Comparison of ENCODE assay signal across 31 mouse cellular contexts in the genomic region with DNA sequence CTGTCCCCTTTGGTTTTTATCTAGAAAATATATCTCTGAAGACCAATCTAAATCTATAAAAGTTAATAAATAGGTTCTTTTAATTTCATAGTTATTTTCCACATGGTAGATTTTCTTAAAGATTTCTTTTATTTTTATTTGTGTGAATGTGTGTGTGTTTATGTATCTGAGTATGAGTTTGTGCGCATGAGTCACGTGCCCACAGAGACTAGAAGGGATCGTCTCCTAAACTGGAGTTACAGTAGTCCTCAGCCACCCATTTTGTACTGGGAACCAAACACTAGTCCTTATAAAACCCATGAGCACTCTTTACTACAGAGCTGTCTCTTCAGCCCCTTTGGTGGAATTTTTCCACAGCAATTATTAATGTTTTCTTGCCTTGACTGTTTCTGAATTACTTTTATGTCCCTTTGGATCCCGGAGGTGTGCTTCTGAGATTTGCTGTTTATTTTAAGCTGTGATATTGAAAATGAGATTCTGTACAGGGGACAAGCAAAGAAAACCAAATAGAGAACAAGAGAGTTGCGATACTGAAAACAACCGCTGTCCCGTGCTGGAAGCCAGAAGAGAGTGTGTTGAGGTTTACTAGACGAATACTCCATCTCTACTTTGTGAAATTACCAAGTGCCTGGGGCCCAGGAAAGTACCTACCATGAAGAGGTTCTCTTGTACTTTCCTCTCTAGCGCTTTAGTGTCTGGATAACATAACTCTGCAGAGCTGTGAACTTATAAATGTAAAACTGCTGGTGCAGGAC. TPM values are rescaled to one million over a fixed set of nuclear protein-coding genes. Genes with fewer than 3 reads are reported as not detected.
A peak's percentile ranks its signal among the peaks of the same experiment; 100 is the strongest.
DNase-seq lines count a peak whose midpoint lies in the region; ATAC-seq and TF ChIP-seq lines count a peak whose summit lies in the region.
"Had no signal": no experiment of that assay in that cellular context is flagged by ENCODE, and none has a peak within 500 bp of the region (broad histone marks: within the 10 kb centered on the region; RNA-seq: fewer than 3 reads in every experiment).

No protein-coding gene starts in this region.

- TF ChIP-seq CTCF in heart, adult 2 months (IDR thresholded peaks at IDR 0.05) = no peak
- no peak for TF ChIP-seq CTCF in heart, postnatal 0 days (IDR thresholded peaks at IDR 0.05; ENCODE audit: low read depth)

- H3K79me2 ChIP-seq in heart, adult 2 months (replicated peaks; ENCODE audit: control insufficient read depth, insufficient read depth, low read length) = no peaks in the 10 kb centered on the region

- 74% methylated on average over 9 of the region's 9 CpGs for WGBS in heart, adult 2 months
- WGBS in heart, embryonic 12.5 days = 63% methylated on average over 9 of the region's 9 CpGs
- WGBS in heart, embryonic 15.5 days = 53% methylated on average over 9 of the region's 9 CpGs
- 55% methylated on average over 9 of the region's 9 CpGs for WGBS in heart, postnatal 0 days

- H3K4me1 ChIP-seq in heart, adult 2 months (ENCODE audit: control insufficient read depth, insufficient read depth, low read length) = no peaks in the 10 kb centered on the region
- peaks cover 8% of the 10 kb centered on the region for H3K4me1 ChIP-seq in heart, embryonic 12.5 days (replicated peaks)
- peaks cover 11% of the 10 kb centered on the region for H3K4me1 ChIP-seq in heart, embryonic 15.5 days (replicated peaks)
- H3K4me1 ChIP-seq in heart, postnatal 0 days (ENCODE audit: control insufficient read depth, insufficient read depth) = no peaks in the 10 kb centered on the region
- H3K4me1 ChIP-seq: embryonic facial prominence, embryonic 10.5 days; embryonic facial prominence, embryonic 13.5 days; forebrain, embryonic 10.5 days; forebrain, embryonic 13.5 days had no signal

- no peaks in the 10 kb centered on the region for H3K36me3 ChIP-seq in heart, adult 2 months (ENCODE audit: control insufficient read depth, insufficient read depth, low read length)
- H3K36me3 ChIP-seq in heart, embryonic 12.5 days = no peaks in the 10 kb centered on the region
- H3K36me3 ChIP-seq in heart, embryonic 15.5 days = no peaks in the 10 kb centered on the region
- no peaks in the 10 kb centered on the region for H3K36me3 ChIP-seq in heart, postnatal 0 days (replicated peaks; ENCODE audit: control insufficient read depth, insufficient read depth, low read length)
- H3K36me3 ChIP-seq: embryonic facial prominence, embryonic 10.5 days; embryonic facial prominence, embryonic 13.5 days; forebrain, embryonic 10.5 days had no signal

- peak overlapping the region; percentile 13; the same call in 1 of the 2 replicates for H3K4me2 ChIP-seq in heart, embryonic 12.5 days
- peak overlapping the region; percentile 38 for H3K4me2 ChIP-seq in heart, embryonic 15.5 days
- H3K4me2 ChIP-seq in heart, postnatal 0 days (ENCODE audit: low read depth, low read length) = peak overlapping the region; percentile 22; the same call in 1 of the 2 replicates
- H3K4me2 ChIP-seq: embryonic facial prominence, embryonic 13.5 days; forebrain, embryonic 13.5 days; hindbrain, embryonic 14.5 days had no signal

- DNase-seq in heart, adult 2 months = no peak
- no peak for DNase-seq in heart, postnatal 14 days
- DNase-seq in heart, postnatal 36 days = no peak
- no peak for DNase-seq in heart, postnatal 25 days (ENCODE audit: low spot score)
- DNase-seq in heart, postnatal 0 days (ENCODE audit: low spot score) = no peak
- no peak for DNase-seq in thymus, postnatal 36 days
- DNase-seq: adrenal gland, adult 8-10 months; adrenal gland, postnatal 25 days; cerebellum, adult 11-12 months; cerebellum, adult 8-10 months; cerebellum, postnatal 10 days; cerebellum, postnatal 36 days; embryo, embryonic 11 days; gastrocnemius, postnatal 10 days; gastrocnemius, postnatal 36 days; kidney, adult 18-20 months; kidney, adult 9 months had no signal

- no peak for TF ChIP-seq EP300 in heart, adult 2 months (IDR thresholded peaks at IDR 0.05; ENCODE audit: insufficient read depth, low read depth, low read length)
- no peak for TF ChIP-seq EP300 in heart, postnatal 0 days (IDR thresholded peaks at IDR 0.05; ENCODE audit: low read depth)

- no peak for ATAC-seq in heart, embryonic 12.5 days (ENCODE audit: insufficient number of reproducible peaks, low FRiP score)
- ATAC-seq in heart, embryonic 15.5 days (replicated peaks; ENCODE audit: insufficient number of reproducible peaks, insufficient read depth, low FRiP score, low read depth) = no peak
- no peak for ATAC-seq in heart, postnatal 0 days (ENCODE audit: insufficient read depth, low read depth)
- ATAC-seq: activated CD4-positive, CD25-positive, alpha-beta regulatory T cell, adult 4 months; CD4-positive, CD25-positive, alpha-beta regulatory T cell, adult 4 months; forebrain, embryonic 13.5 days; forebrain, embryonic 16.5 days; hindbrain, postnatal 0 days; inflammation-experienced regulatory T-cells, adult 6 months; intestine, embryonic 16.5 days had no signal

- peak overlapping the region; percentile 33; the same call in 1 of the 2 replicates for H3K27ac ChIP-seq in heart, adult 2 months
- H3K27ac ChIP-seq in heart, embryonic 12.5 days (ENCODE audit: poor library complexity, severe bottlenecking) = peak overlapping the region; percentile 58
- H3K27ac ChIP-seq in heart, embryonic 15.5 days = peak overlapping the region; percentile 43
- peak overlapping the region; percentile 49 for H3K27ac ChIP-seq in heart, postnatal 0 days (ENCODE audit: low read depth)
- H3K27ac ChIP-seq: embryonic facial prominence, embryonic 10.5 days; embryonic facial prominence, embryonic 13.5 days; forebrain, embryonic 10.5 days; forebrain, embryonic 13.5 days; hindbrain, embryonic 14.5 days; hindbrain, postnatal 0 days had no signal

- intact Hi-C loops in heart, adult 2 months (cut with DNase I) = no loop called here
- intact Hi-C loops in heart, postnatal 14 days (cut with DNase I) = no loop called here
- intact Hi-C loops in heart, postnatal 36 days (cut with DNase I) = no loop called here
- intact Hi-C loops in heart, postnatal 25 days (cut with DNase I) = no loop called here

- H3K27me3 ChIP-seq in heart, adult 2 months (ENCODE audit: control insufficient read depth, insufficient read depth, low read length) = no peaks in the 10 kb centered on the region
- no peaks in the 10 kb centered on the region for H3K27me3 ChIP-seq in heart, embryonic 12.5 days (replicated peaks)
- H3K27me3 ChIP-seq in heart, embryonic 15.5 days = no peaks in the 10 kb centered on the region
- no peaks in the 10 kb centered on the region for H3K27me3 ChIP-seq in heart, postnatal 0 days (ENCODE audit: control insufficient read depth, insufficient read depth, low read length)
- H3K27me3 ChIP-seq: embryonic facial prominence, embryonic 13.5 days; forebrain, embryonic 13.5 days had no signal

- no peak overlapping the region for H3K9ac ChIP-seq in heart, adult 2 months (ENCODE audit: low read depth, low read length)
- H3K9ac ChIP-seq in heart, embryonic 12.5 days = no peak overlapping the region
- no peak overlapping the region for H3K9ac ChIP-seq in heart, embryonic 15.5 days
- H3K9ac ChIP-seq in heart, postnatal 0 days (replicated peaks; ENCODE audit: low read depth, low read length) = no peak overlapping the region
- H3K9ac ChIP-seq: embryonic facial prominence, embryonic 13.5 days; forebrain, embryonic 13.5 days; hindbrain, embryonic 14.5 days had no signal

- no peaks in the 10 kb centered on the region for H3K9me3 ChIP-seq in heart, embryonic 12.5 days (replicated peaks)
- H3K9me3 ChIP-seq in heart, embryonic 15.5 days (replicated peaks) = no peaks in the 10 kb centered on the region
- no peaks in the 10 kb centered on the region for H3K9me3 ChIP-seq in heart, postnatal 0 days (replicated peaks; ENCODE audit: control insufficient read depth, low read length)
- H3K9me3 ChIP-seq: embryonic facial prominence, embryonic 10.5 days; embryonic facial prominence, embryonic 13.5 days; forebrain, embryonic 10.5 days; forebrain, embryonic 13.5 days had no signal

- no peak for TF ChIP-seq POLR2A in heart, adult 2 months (IDR thresholded peaks at IDR 0.05; ENCODE audit: insufficient read depth, low read depth, low read length)

- no peak overlapping the region for H3K4me3 ChIP-seq in heart, adult 2 months
- no peak overlapping the region for H3K4me3 ChIP-seq in heart, embryonic 12.5 days
- no peak overlapping the region for H3K4me3 ChIP-seq in heart, embryonic 15.5 days
- H3K4me3 ChIP-seq in heart, postnatal 0 days (ENCODE audit: low read depth, low read length) = no peak overlapping the region
- H3K4me3 ChIP-seq: embryonic facial prominence, embryonic 10.5 days; embryonic facial prominence, embryonic 13.5 days; erythroblast, embryonic 14.5 days; forebrain, embryonic 10.5 days; forebrain, embryonic 13.5 days had no signal

RNA-seq across cellular contexts. Expression of gene Rabgap1l, which starts 39.4 kb away (rescaled TPM):
- total RNA-seq in heart, adult 2 months (2021) = 10 to 100 TPM; 67.6 to 68.4 TPM
- 19.0 and 51.5 TPM in 2 replicates for polyA plus RNA-seq in heart, adult 2 months (2012; rRNA removed)
- total RNA-seq in heart, postnatal 14 days (2021) = 10 to 100 TPM; 71.1 to 83.6 TPM
- 79.7 and 81.0 TPM in 2 replicates for polyA plus RNA-seq in heart, embryonic 12.5 days (2016; fragmentation: Nextera tagmentation; extraction: Ambion mirVana)
- 10 to 100 TPM; 80.3 to 83.6 TPM for total RNA-seq in heart, postnatal 36 days (2021)
- 74.3 and 79.1 TPM in 2 replicates for polyA plus RNA-seq in heart, embryonic 15.5 days (2015; fragmentation: Nextera tagmentation; extraction: Ambion mirVana)
- total RNA-seq in heart, postnatal 25 days (2021) = 10 to 100 TPM; 73.7 to 84.1 TPM
- 71.4 and 89.9 TPM in 2 replicates for total RNA-seq in heart, postnatal 0 days (2014; rRNA removed; ENCODE audit: low replicate concordance)
- polyA plus RNA-seq in heart, postnatal 0 days (2015; fragmentation: Nextera tagmentation; extraction: Ambion mirVana) = 115 and 123 TPM in 2 replicates
